Mouse (Mus musculus): ENCODE measurements around the gene Slc45a2. TPM values are rescaled to one million over a fixed set of nuclear protein-coding genes. Genes with fewer than 3 reads are reported as not detected.

Slc45a2 gene
- total RNA-seq (2021) (not detected), polyA plus RNA-seq (2012; rRNA removed) (0.06 TPM in 1 of 2 replicates, not detected in the other)
- long read RNA-seq = 0 reads

GRCm38 (mm10) chr15:11000421-11000820 is at the start of gene Slc45a2:
Gene Slc45a2 (plus strand): TSS chr15:11000721.
- 45% methylated on average over 7 of the region's 7 CpGs for WGBS
- Histone ChIP-seq H3K9ac (ENCODE audit: low read depth, low read length) (no peak within 1 kb of the TSS), H3K79me2 (replicated peaks; ENCODE audit: control insufficient read depth, insufficient read depth, low read length) (no peaks in the 10 kb centered on the region), H3K27ac (no peak within 1 kb of the TSS), H3K4me1 (ENCODE audit: control insufficient read depth, insufficient read depth, low read length) (no peaks in the 10 kb centered on the region), H3K36me3 (ENCODE audit: control insufficient read depth, insufficient read depth, low read length) (no peaks in the 10 kb centered on the region), H3K4me3 (no peak within 1 kb of the TSS), H3K27me3 (ENCODE audit: control insufficient read depth, insufficient read depth, low read length) (no peaks in the 10 kb centered on the region)
- no peak for DNase-seq
- intact Hi-C loops (cut with DNase I) = no loop called here
- no peak for TF ChIP-seq POLR2A (IDR thresholded peaks at IDR 0.05; ENCODE audit: insufficient read depth, low read depth, low read length)
- no peak for TF ChIP-seq EP300 (IDR thresholded peaks at IDR 0.05; ENCODE audit: insufficient read depth, low read depth, low read length)
- no peak for TF ChIP-seq CTCF (IDR thresholded peaks at IDR 0.05)

- intact Hi-C loops (cut with DNase I) = no loop called here
- no peak for DNase-seq
- H3K4me1 ChIP-seq (ENCODE audit: control insufficient read depth, insufficient read depth, low read length) = no peaks in the 10 kb centered on the region
- no peaks in the 10 kb centered on the region for H3K79me2 ChIP-seq (replicated peaks; ENCODE audit: control insufficient read depth, insufficient read depth, low read length)
- no peak within 1 kb of the TSS for H3K9ac ChIP-seq (ENCODE audit: low read depth, low read length)
- no peaks in the 10 kb centered on the region for H3K36me3 ChIP-seq (ENCODE audit: control insufficient read depth, insufficient read depth, low read length)
- H3K27me3 ChIP-seq (ENCODE audit: control insufficient read depth, insufficient read depth, low read length) = no peaks in the 10 kb centered on the region
- no peak within 1 kb of the TSS for H3K4me3 ChIP-seq
- TF ChIP-seq CTCF (IDR thresholded peaks at IDR 0.05) (no peak), POLR2A (IDR thresholded peaks at IDR 0.05; ENCODE audit: insufficient read depth, low read depth, low read length) (no peak), EP300 (IDR thresholded peaks at IDR 0.05; ENCODE audit: insufficient read depth, low read depth, low read length) (no peak)
- WGBS = 77% methylated on average over 23 of the region's 23 CpGs
- no peak within 1 kb of the TSS for H3K27ac ChIP-seq
Observed at GRCm38 (mm10) chr15:10951951-10952759, 48.4 kb upstream of the Slc45a2 start, which contains the start of gene C1qtnf3. Gene C1qtnf3 (plus strand): TSS chr15:10952332.

- Histone ChIP-seq H3K9ac (ENCODE audit: low read depth, low read length) (no peak overlapping the region), H3K4me1 (ENCODE audit: control insufficient read depth, insufficient read depth, low read length) (no peaks in the 10 kb centered on the region), H3K4me3 (no peak overlapping the region), H3K27ac (no peak overlapping the region), H3K79me2 (replicated peaks; ENCODE audit: control insufficient read depth, insufficient read depth, low read length) (no peaks in the 10 kb centered on the region), H3K36me3 (ENCODE audit: control insufficient read depth, insufficient read depth, low read length) (no peaks in the 10 kb centered on the region), H3K27me3 (ENCODE audit: control insufficient read depth, insufficient read depth, low read length) (no peaks in the 10 kb centered on the region)
- intact Hi-C loops (cut with DNase I) = no loop called here
- no peak for TF ChIP-seq CTCF (IDR thresholded peaks at IDR 0.05)
- no peak for TF ChIP-seq EP300 (IDR thresholded peaks at IDR 0.05; ENCODE audit: insufficient read depth, low read depth, low read length)
- no peak for TF ChIP-seq POLR2A (IDR thresholded peaks at IDR 0.05; ENCODE audit: insufficient read depth, low read depth, low read length)
- WGBS = 49% methylated on average over 4 of the region's 4 CpGs
- DNase-seq = no peak
Observed at GRCm38 (mm10) chr15:10952760-10953305, 47.7 kb upstream of the Slc45a2 start.

- 78% methylated on average over 1 of the region's 1 CpGs for WGBS
- Histone ChIP-seq H3K4me1 (ENCODE audit: control insufficient read depth, insufficient read depth, low read length) (no peaks in the 10 kb centered on the region), H3K4me3 (no peak overlapping the region), H3K9ac (ENCODE audit: low read depth, low read length) (no peak overlapping the region), H3K79me2 (replicated peaks; ENCODE audit: control insufficient read depth, insufficient read depth, low read length) (no peaks in the 10 kb centered on the region), H3K36me3 (ENCODE audit: control insufficient read depth, insufficient read depth, low read length) (no peaks in the 10 kb centered on the region), H3K27me3 (ENCODE audit: control insufficient read depth, insufficient read depth, low read length) (no peaks in the 10 kb centered on the region), H3K27ac (no peak overlapping the region)
- intact Hi-C loops (cut with DNase I) = no loop called here
- no peak for DNase-seq
- TF ChIP-seq EP300 (IDR thresholded peaks at IDR 0.05; ENCODE audit: insufficient read depth, low read depth, low read length) (no peak), POLR2A (IDR thresholded peaks at IDR 0.05; ENCODE audit: insufficient read depth, low read depth, low read length) (no peak), CTCF (IDR thresholded peaks at IDR 0.05) (no peak)
Observed at GRCm38 (mm10) chr15:10953465-10953864, 47.1 kb upstream of the Slc45a2 start.

GRCm38 (mm10) chr15:10954381-10955016 is 46.0 kb upstream of the Slc45a2 start:
- H3K27me3 ChIP-seq (ENCODE audit: control insufficient read depth, insufficient read depth, low read length) = no peaks in the 10 kb centered on the region
- no peak overlapping the region for H3K4me3 ChIP-seq
- H3K27ac ChIP-seq = no peak overlapping the region
- H3K9ac ChIP-seq (ENCODE audit: low read depth, low read length) = no peak overlapping the region
- TF ChIP-seq EP300 (IDR thresholded peaks at IDR 0.05; ENCODE audit: insufficient read depth, low read depth, low read length) = no peak
- TF ChIP-seq CTCF (IDR thresholded peaks at IDR 0.05) = no peak
- no peak for TF ChIP-seq POLR2A (IDR thresholded peaks at IDR 0.05; ENCODE audit: insufficient read depth, low read depth, low read length)
- WGBS = 79% methylated on average over 6 of the region's 6 CpGs
- H3K4me1 ChIP-seq (ENCODE audit: control insufficient read depth, insufficient read depth, low read length) = no peaks in the 10 kb centered on the region
- DNase-seq = no peak
- no peaks in the 10 kb centered on the region for H3K79me2 ChIP-seq (replicated peaks; ENCODE audit: control insufficient read depth, insufficient read depth, low read length)
- no peaks in the 10 kb centered on the region for H3K36me3 ChIP-seq (ENCODE audit: control insufficient read depth, insufficient read depth, low read length)
- intact Hi-C loops (cut with DNase I) = no loop called here
